Mouse (Mus musculus): ENCODE results near the gene Cep152.

The Cep152 gene

DNA sequence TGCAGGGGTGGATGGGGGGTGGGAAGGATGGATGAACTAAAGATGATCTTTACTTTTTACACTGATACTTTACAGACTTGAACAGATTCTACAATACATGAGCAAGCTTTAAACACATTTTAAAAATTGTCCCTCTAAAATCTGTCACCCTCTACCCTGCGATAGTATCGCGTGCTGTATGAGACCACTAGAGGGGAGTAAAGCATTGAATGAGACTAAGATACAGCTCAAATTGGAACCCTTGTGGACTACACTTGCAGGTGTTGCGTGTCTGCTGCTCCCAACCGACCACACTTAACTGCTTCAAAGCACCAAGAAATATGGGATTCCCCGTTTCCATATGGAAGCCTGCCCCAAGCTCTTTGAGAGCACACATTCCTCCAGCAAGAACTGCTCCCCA lies 69.1 kb downstream of the Cep152 start:
- no peak for DNase-seq (ENCODE audit: low spot score)

DNA sequence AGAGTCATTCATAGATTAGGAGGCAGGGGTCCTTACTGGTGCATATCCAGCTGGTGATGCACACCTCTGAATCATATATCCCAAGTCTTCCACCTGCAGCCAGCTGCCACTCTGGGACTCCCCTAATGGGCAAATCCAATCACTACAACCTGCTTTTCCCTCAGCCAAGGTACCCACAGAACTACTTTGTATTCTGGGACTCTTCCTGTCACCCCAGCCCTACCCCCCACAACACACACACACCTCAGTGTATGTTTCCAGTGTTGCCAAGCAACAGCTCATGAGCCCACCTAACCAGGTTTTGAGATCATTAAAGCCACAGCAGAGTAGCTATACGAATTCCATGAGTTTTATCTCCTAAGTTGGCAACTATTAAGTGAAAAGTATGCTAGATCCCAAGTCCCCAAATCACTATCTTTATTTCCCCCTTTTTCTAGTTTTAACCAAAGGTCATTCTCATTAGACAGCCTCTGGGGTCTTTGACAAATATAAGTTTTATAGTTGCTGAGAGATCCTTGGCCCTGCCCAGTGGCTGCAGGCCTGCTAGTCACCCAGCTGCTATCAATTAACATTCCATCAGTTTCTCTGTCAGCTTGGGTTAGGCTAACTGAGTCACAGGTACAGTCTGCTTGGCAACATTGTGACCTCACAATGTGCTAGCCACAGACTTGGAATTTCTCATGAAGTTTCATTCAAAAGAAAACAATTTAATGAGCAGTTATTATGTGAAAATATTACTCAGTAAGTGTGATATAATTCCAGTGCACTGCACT lies 75.9 kb downstream of the Cep152 start:
- no peak for DNase-seq (ENCODE audit: low spot score)

DNA sequence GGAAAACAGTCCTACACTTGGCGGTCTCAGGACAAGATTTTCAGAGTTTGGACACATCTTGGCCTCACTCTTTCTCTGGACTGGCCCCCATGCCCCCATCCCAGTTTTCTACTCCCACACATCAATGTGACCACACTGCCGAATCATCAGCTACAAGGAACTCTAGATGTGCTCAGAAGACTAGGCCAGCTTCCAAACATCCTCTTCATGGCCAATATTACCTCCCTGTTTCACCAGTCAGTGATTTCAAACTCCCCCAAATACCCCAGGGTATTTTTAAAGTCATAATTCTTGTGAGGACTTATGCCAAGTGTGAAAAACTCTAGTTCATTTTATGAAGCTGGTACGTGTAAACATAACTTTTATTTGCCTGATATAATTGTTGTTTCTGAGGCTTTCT lies 79.9 kb downstream of the Cep152 start:
- DNase-seq (ENCODE audit: low spot score): no peak

DNA sequence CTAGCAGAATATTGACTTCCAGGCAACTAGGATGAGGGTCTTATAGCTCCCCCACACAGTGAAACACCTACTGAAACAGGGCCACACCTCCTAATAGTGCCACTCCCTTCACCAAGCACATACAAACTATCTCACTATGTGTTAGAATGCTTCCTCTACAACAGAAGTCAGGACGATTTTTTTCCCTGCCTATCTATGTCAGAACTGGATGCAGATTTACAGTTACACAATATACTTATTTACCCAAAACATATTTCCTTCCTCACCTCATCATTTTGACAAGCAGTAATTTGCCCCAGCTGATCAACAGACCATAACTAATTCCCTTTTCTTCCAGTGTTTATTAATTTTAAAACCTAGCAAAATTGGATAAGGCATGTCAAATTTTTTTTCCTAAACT lies 81.3 kb downstream of the Cep152 start:
- DNase-seq (ENCODE audit: low spot score): no peak

DNA sequence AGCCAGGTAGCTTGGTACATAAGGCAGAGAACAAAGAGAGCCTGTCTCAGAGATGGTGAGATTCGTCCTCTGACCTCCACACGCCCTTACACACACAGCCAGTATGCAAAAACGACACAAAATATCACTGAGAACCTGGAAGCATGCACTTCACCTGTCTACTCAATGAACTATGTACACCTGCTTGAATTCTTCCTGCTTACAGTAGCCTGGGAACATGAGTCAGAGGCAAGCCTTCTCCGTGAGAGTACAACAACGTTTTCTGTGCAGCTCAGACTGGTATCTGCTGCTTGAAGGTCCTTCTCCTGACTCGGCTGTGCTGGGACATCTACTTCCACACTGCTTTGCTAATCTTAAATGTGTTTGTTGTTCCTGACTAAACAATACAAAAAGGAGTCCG lies 83.5 kb downstream of the Cep152 start:
- DNase-seq (ENCODE audit: low spot score): no peak

DNA sequence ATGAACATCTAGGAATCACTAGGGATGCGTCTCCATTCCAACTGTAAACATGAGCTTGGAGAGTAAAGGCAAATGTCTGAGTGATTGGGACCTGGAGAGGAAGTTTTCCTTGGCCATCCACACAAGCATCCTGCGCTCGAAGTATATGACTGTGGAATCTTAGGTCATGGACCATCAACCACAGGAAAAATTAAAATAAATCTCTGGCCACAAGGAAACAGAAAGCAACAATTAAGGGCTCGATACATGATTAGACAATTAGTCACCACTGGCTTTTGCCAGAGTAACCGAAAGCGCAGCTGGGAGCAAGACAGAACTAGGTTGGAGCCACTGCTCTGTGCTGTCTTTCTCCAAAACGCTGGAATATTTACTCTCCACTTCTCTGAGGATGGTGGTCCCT lies 84.3 kb downstream of the Cep152 start:
- no peak for DNase-seq (ENCODE audit: low spot score)

DNA sequence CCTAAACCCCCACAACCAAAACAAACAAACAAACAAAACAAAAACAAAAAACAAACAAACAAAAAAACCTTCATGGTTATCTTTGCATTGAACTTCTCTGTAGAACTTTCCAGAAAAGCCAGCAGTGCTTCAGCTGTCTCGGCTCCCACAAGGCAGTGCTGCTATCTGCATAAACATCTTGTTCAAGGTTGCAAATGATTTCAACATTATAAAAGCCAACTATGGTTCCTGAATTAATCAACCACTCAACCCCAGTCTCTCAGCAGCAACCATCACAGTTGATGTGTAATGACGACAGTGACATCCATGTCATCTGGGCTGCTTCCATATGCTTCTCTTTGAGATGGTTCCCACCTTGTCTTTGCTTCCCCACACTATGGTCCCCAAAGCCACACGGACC lies 85.3 kb downstream of the Cep152 start:
- DNase-seq (ENCODE audit: low spot score): no peak

DNA sequence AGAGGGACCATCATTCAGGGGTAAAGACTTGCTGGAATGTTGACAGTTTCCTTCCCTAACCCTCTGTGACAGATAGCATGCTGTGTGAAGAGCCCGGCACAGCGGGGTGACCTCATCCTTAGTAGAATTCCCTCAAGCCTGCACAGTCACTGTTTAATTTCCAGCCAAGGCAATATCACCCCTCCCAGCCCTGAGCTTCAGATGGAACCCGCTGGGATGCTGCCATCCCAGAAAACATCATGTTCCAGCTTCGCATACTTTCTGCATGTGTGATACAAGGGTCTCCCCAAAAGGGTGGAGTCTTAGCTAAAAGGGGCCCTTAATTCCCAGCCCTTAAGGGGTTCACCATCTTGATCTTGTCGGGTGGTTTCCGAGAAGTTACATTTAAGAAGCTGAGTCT lies 94.2 kb downstream of the Cep152 start:
- DNase-seq (ENCODE audit: low spot score): peak; percentile 46

DNA sequence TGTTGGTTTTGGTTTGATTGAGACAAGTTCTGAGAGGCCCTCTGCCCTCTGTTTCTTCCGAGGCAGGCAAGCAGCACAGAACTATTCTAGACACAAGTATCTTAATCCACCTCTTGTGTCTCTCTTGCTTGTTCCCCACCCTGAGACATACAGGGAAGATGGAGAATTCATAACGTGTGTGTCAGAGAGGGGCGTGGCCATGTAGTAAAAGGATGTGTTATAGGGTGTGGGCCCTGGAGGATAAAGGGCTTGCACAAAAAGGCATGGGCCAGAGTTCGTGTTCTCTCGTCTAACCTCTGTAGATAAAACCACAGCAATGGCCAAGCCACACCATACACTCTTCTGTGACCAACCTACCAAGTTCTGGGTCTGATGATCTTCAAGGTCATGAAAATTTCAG lies 98.3 kb downstream of the Cep152 start:
- DNase-seq (ENCODE audit: low spot score): no peak

DNA sequence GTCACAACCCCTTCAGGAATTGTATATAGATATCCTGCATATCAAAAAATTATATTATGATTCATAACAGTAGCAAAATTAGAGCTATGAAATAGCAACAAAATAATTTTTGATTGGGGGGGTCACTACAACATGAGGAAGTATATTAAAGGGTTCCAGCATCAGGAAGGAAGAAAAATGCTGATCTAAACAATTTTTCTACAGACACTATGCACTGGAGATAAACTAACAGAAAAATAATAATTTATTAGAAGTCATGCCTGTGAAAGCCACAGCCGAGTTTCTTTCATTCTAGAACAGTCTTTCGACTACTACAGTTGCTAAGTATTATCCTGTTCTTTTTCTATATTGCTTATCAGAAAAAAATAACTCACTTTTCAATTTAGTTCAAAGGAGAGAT lies 99.4 kb downstream of the Cep152 start:
- no peak for DNase-seq (ENCODE audit: low spot score)

DNA sequence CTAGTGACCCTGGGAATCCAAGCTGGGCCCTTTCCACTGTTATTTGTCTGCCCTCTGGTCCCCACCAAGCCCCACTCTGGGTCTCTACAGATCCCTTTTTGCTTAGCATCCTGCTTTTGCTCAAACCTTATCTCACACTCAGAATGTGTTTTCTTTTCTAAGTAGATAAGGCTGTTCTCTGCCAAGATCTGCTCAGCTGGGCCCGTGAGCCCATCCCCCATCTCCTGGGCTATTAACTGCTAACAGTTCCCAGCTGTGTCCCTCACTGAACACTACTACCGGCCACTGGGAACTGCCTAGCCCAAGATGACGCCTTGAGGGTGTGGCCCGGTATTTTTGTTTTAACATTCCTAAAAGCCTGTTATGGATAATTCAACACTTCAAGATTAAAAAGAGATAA lies 108.3 kb downstream of the Cep152 start:
- no peak for DNase-seq (ENCODE audit: low spot score)

DNA sequence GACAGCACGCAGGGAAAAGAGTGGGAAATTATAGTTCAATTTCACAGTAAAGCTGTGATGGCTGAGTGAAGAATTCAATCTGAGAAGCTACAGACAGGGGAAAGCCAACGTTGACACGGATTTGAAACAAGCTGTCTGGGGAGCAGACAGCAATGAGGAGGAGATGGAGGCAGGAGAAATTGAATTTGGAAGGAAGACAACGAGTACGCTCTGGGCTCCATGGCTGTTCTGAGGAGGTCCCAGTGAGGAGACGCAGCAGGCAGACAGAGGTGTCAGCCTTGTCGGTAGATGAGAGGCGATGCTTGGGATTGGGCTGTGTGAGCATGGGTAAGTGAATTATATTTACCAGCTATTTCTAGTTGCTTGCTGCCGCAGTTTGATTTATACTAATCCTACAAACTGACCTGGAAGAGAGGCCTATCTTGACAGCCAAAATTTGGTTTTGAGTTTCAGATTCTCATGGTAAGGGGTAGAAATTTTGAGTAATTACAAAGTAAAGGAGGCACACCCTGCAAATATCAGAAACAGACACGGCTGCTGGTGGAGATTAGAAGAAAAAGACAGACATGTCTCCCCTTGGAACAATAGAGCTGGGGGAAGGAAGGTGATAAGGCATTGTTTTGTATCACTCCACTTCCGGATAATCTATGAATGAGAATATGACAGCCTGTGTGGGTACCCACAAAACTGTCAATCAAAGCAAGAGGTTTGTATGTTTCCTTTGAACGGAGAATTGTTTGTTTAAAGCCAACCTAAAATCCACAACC lies 109.4 kb downstream of the Cep152 start:
- DNase-seq (ENCODE audit: low spot score): no peak

DNA sequence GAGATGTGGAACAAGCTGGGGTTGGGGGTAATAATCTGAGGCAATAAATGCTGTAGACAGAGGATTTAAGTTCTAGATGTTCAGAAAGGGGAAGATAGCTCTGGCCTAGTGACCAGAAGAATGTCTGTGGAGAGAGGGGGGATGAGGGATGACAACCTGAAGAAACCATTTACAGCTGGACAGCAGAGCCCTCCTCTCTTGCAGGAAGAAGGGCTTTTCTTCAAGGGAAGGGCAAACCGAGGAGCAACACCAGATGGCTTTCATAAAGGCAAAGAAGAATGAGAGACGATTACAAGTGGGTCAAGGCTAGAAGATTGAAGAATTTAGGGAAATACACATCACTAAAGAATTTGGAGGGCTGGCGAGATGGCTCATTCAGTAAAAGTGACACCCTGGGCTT lies 110.5 kb downstream of the Cep152 start:
- DNase-seq (ENCODE audit: low spot score): no peak

All from retina, embryonic 14.5 days (tissue).